Mouse (Mus musculus): ENCODE measurements around the gene Mipol1.
"Not testable (repeated sequence)": the region's sequence is repeated elsewhere in the genome, so short reads cannot be mapped to it uniquely, and the experiment has no call there.

Mipol1 gene

GRCm38 (mm10) chr12:57382797-57383196 is 152.6 kb downstream of the Mipol1 start:
- in situ Hi-C loops (cut with MboI; ENCODE audit: low pct_unique_long_range_greater_than_20kb in 1 of 2, low sequenced_read_pairs in 2 of 2, unreplicated experiment in 1 of 2) = no loop called here

GRCm38 (mm10) chr12:57387588-57388292 is 157.5 kb downstream of the Mipol1 start:
- in situ Hi-C loops (cut with MboI; ENCODE audit: low pct_unique_long_range_greater_than_20kb in 1 of 2, low sequenced_read_pairs in 2 of 2, unreplicated experiment in 1 of 2) = no loop called here

- in situ Hi-C loops (cut with MboI; ENCODE audit: low pct_unique_long_range_greater_than_20kb in 1 of 2, low sequenced_read_pairs in 2 of 2, unreplicated experiment in 1 of 2) = no loop called here
Observed at GRCm38 (mm10) chr12:57399547-57399946, 169.3 kb downstream of the Mipol1 start.

GRCm38 (mm10) chr12:57400186-57400585 is 170.0 kb downstream of the Mipol1 start:
- in situ Hi-C loops (cut with MboI; ENCODE audit: low pct_unique_long_range_greater_than_20kb in 1 of 2, low sequenced_read_pairs in 2 of 2, unreplicated experiment in 1 of 2) = no loop called here

- in situ Hi-C loops (cut with MboI; ENCODE audit: low pct_unique_long_range_greater_than_20kb in 1 of 2, low sequenced_read_pairs in 2 of 2, unreplicated experiment in 1 of 2) = no loop called here
Observed at GRCm38 (mm10) chr12:57401126-57401525, 170.9 kb downstream of the Mipol1 start.

GRCm38 (mm10) chr12:57402360-57402759 is 172.1 kb downstream of the Mipol1 start:
- in situ Hi-C loops (cut with MboI; ENCODE audit: low pct_unique_long_range_greater_than_20kb in 1 of 2, low sequenced_read_pairs in 2 of 2, unreplicated experiment in 1 of 2) = no loop called here

GRCm38 (mm10) chr12:57409976-57410375 is 179.7 kb downstream of the Mipol1 start:
- in situ Hi-C loops (cut with MboI; ENCODE audit: low pct_unique_long_range_greater_than_20kb in 1 of 2, low sequenced_read_pairs in 2 of 2, unreplicated experiment in 1 of 2) = no loop called here

- in situ Hi-C loops (cut with MboI; ENCODE audit: low pct_unique_long_range_greater_than_20kb in 1 of 2, low sequenced_read_pairs in 2 of 2, unreplicated experiment in 1 of 2) = no loop called here
Observed at GRCm38 (mm10) chr12:57413833-57414232, 183.6 kb downstream of the Mipol1 start.

GRCm38 (mm10) chr12:57424902-57425301 is 194.7 kb downstream of the Mipol1 start:
- in situ Hi-C loops (cut with MboI; ENCODE audit: low pct_unique_long_range_greater_than_20kb in 1 of 2, low sequenced_read_pairs in 2 of 2, unreplicated experiment in 1 of 2) = no loop called here

- in situ Hi-C loops (cut with MboI; ENCODE audit: low pct_unique_long_range_greater_than_20kb in 1 of 2, low sequenced_read_pairs in 2 of 2, unreplicated experiment in 1 of 2) = no loop called here
Observed at GRCm38 (mm10) chr12:57428243-57428642, 198.0 kb downstream of the Mipol1 start.

- in situ Hi-C loops (cut with MboI; ENCODE audit: low pct_unique_long_range_greater_than_20kb in 1 of 2, low sequenced_read_pairs in 2 of 2, unreplicated experiment in 1 of 2) = no loop called here
Observed at GRCm38 (mm10) chr12:57428767-57429166, 198.5 kb downstream of the Mipol1 start.

GRCm38 (mm10) chr12:57436939-57437659 is 206.9 kb downstream of the Mipol1 start:
- in situ Hi-C loops (cut with MboI; ENCODE audit: low pct_unique_long_range_greater_than_20kb in 1 of 2, low sequenced_read_pairs in 2 of 2, unreplicated experiment in 1 of 2) = not testable (repeated sequence)

GRCm38 (mm10) chr12:57444281-57444903 is 214.2 kb downstream of the Mipol1 start:
- in situ Hi-C loops (cut with MboI; ENCODE audit: low pct_unique_long_range_greater_than_20kb in 1 of 2, low sequenced_read_pairs in 2 of 2, unreplicated experiment in 1 of 2) = no loop called here

- in situ Hi-C loops (cut with MboI; ENCODE audit: low pct_unique_long_range_greater_than_20kb in 1 of 2, low sequenced_read_pairs in 2 of 2, unreplicated experiment in 1 of 2) = no loop called here
Observed at GRCm38 (mm10) chr12:57447331-57447730, 217.1 kb downstream of the Mipol1 start.

- in situ Hi-C loops (cut with MboI; ENCODE audit: low pct_unique_long_range_greater_than_20kb in 1 of 2, low sequenced_read_pairs in 2 of 2, unreplicated experiment in 1 of 2) = no loop called here
Observed at GRCm38 (mm10) chr12:57449299-57449698, 219.1 kb downstream of the Mipol1 start.

GRCm38 (mm10) chr12:57450017-57450583 is 219.9 kb downstream of the Mipol1 start:
- in situ Hi-C loops (cut with MboI; ENCODE audit: low pct_unique_long_range_greater_than_20kb in 1 of 2, low sequenced_read_pairs in 2 of 2, unreplicated experiment in 1 of 2) = no loop called here

GRCm38 (mm10) chr12:57456911-57457310 is 226.7 kb downstream of the Mipol1 start:
- in situ Hi-C loops (cut with MboI; ENCODE audit: low pct_unique_long_range_greater_than_20kb in 1 of 2, low sequenced_read_pairs in 2 of 2, unreplicated experiment in 1 of 2) = no loop called here

- in situ Hi-C loops (cut with MboI; ENCODE audit: low pct_unique_long_range_greater_than_20kb in 1 of 2, low sequenced_read_pairs in 2 of 2, unreplicated experiment in 1 of 2) = no loop called here
Observed at GRCm38 (mm10) chr12:57457339-57457738, 227.1 kb downstream of the Mipol1 start.

All from mouse embryonic stem cell (cell line).